Mouse (Mus musculus) layer of hippocampus, postnatal 10 days (tissue): ENCODE measurements at regions not wholly inside any gene's neighbourhood (a gene's known extent, or its start where the extent isn't known, plus 50 kb on each side); places are given as distances from the start of the nearest gene placed in this dataset.
"Not testable (repeated sequence)": the region's sequence is repeated elsewhere in the genome, so short reads cannot be mapped to it uniquely, and the experiment has no call there.

ENCODE experiments used
- DNase-seq, 2 experiments: peaks; one replicate each; pipeline ENCODE4 v3.0.0; 2021; ENCODE audit warnings: low spot score in 2 of 2

GRCm38 (mm10) chr7:73019764-73020354, 355.4 kb upstream of the Rgma start:
- DNase-seq = no peak

DNA sequence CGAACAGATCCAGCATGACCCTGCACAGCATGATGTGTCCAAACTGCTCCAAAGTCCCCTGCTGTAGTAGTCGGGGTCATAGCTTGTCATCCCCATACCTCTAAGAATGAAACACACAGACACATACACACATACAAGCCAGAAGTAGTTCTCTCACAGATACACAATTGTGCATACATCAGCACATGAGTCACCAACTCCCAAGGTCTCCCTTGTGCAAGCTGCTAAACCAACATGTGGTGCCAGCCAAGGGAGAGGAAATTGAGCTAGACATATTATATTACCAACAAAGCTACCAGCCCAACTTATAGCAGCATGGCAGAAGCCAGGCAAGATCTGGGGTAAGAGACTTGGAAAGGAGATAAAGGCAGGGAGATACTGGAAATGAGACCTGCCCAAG, 353.5 kb upstream of the Rgma start:
- DNase-seq = no peak

GRCm38 (mm10) chr7:73025640-73026039, 349.7 kb upstream of the Rgma start:
- no peak for DNase-seq

GRCm38 (mm10) chr7:73028952-73029351, 346.4 kb upstream of the Rgma start:
- DNase-seq = no peak

- DNase-seq = no peak
Observed at GRCm38 (mm10) chr7:73031407-73031806, 343.9 kb upstream of the Rgma start.

DNA sequence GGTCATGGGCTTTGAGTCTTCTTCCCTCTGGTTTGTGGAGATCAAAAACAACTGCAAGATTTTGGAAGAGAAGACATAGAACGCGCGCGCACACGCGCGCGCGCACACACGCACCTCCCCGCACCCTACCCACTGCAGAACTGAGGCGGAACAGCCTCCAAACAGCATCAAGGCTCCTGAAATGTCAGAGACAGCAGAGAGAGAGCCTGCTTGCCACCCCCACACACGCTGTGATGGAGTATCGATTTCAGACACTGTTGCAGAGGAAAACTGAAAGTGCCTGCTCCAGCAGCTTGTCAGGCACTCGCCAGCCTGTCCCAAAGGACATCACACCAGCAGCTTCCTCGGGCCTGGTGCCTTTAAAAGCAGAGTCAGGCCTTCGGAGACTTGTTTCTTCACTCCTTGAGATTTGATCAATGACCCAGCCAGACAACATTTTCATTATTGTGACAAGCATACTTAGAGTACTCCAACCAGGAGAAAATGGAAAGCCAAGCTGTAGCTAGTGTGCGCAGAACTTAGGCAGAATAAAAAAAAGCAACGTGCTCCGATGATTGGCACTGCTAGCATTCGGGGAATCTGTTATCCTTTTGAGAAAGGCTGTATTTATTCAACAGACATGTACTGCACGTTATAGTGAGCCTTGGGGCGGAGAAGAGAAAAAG, 342.9 kb upstream of the Rgma start:
- peak; percentile 39 to 45 for DNase-seq

DNA sequence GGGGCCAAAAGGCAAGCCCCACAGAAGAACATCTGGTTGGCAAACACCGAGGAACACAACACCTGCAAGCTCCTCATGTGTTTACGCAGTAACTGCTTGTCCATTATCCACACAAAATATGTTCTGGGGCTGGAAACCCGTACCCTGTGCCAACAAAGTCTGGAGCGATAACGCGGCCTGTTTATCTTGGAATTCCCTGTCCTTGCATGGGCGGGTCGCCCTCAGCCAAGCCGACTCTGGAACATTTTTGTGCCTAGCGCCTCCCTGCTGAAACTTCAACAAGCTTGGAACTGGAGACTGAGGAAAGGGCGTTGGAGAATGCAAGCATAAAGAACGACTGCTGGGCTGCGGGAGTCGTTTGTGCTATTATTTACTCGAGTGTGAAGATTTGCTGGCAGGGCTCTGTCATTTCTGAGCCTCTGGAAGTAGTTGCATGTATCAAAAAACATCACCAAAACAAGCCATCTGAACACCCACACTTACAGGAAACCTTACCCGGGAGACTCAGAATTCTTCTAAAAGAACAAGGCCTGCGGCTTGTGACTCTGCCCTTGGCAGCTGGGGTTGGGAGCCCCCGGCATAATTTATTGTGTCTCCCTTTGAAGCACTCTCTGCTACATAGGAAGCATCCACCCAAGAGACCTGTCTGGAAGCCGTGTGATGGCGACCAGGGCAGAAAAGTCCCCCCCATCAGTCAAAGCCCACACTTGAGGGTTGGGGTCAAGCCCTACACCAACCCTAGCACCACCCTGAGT, 338.3 kb upstream of the Rgma start:
- peak; percentile 37 to 45 for DNase-seq

DNA sequence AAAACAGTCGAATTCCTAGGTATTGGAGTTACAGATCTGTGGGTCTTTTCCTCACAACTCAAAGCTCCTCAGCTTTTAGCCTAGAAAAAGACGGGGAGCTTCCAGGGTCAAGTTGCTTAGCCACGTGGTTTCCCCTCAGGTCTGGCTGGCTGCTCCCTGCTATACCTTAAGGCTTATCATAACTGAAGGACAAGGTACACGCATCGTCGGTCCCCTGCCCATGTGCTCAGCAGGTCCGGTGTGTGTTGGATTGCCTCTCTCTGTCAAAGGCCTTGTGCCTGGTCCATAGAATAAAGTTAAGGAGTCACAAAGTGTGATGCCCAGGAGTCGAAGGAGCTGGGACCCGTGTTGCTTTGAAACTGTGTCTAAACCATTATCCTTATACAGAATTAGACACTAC, 337.7 kb upstream of the Rgma start:
- no peak for DNase-seq

DNA sequence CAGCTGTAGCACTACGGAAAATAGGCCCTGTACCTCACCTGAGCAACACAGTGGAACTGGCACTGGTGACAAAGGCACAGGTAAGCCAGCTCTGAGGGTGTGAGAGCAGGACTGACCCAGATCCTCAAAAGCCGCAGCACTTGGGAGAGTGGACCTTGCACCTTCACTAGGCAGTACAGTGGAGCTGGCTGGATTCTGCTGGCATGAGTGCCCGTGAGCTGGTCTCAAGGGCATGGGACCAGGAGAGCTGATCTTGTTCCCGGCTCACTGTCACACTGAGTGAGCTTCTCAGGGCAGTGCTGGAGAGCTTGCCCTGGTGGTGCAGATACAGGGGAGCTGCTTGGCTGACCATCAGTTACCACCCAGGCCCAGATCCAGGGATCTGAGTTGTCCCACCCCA, 335.4 kb upstream of the Rgma start:
- DNase-seq = no peak

- no peak for DNase-seq
Observed at GRCm38 (mm10) chr7:73044316-73044715, 331.0 kb upstream of the Rgma start.

GRCm38 (mm10) chr7:73055891-73056290, 319.4 kb upstream of the Rgma start:
- DNase-seq = no peak

GRCm38 (mm10) chr7:73063556-73063955, 311.8 kb upstream of the Rgma start:
- DNase-seq = no peak

- no peak for DNase-seq
Observed at GRCm38 (mm10) chr7:73068534-73068933, 306.8 kb upstream of the Rgma start.

GRCm38 (mm10) chr7:73069352-73069751, 306.0 kb upstream of the Rgma start:
- no peak for DNase-seq

DNA sequence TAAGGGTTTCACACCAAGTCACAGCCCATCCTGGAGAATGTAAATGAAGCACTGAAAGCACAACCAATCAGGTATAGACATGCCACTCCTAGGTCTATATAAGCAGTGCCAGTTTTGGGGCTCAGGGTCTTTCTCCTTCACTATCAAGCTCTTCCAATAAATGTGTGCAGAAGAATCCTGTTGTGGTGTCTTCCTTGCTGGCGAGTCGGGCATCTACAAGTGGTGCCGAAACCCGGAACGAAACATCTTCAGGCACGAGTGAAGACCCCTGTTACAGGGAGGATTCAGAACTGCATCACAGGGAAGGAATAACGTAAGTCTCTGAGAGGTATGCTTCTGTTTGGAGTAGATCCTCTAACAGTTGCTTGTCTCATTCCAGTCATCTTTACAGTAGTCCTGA, 299.9 kb upstream of the Rgma start:
- DNase-seq = not testable (repeated sequence)

DNA sequence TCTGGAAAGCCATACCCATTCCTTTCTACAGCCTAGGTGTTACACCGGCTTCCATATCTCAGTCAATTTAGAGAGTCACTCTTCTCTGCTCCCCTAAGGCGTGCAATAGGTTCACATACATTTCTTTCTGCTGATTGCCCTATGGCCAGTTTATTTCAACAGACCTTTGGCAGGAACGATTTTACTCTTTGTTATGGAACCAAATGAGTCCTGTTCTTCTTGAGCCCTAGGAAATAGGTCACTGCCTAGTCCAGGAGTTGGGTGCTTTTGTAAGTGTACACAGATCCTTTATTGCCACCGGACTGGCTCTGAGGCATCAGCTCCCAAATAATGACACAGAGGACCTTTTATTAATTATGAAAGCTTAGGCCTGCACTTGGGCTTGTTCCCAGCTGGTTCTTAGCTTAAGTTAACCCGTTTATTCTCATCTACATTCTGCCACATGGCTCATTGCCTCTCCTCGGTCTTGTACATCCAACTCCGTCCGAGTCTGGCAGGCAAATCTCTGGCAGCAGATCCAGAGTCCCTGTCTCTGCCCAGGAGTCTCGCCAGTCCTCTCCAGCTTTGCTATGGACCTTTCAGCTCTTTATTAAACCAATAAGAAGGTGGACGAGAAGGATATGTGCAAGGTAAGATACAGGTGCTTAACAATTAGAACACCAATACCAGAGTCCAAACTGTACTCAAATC, 287.7 kb upstream of the Rgma start:
- DNase-seq = peak in 1 of 2 experiments; percentile 27

GRCm38 (mm10) chr7:73088321-73088720, 287.0 kb upstream of the Rgma start:
- DNase-seq = no peak

GRCm38 (mm10) chr7:73091758-73092157, 283.6 kb upstream of the Rgma start:
- DNase-seq = no peak

GRCm38 (mm10) chr7:73094059-73094458, 281.2 kb upstream of the Rgma start:
- no peak for DNase-seq

DNA sequence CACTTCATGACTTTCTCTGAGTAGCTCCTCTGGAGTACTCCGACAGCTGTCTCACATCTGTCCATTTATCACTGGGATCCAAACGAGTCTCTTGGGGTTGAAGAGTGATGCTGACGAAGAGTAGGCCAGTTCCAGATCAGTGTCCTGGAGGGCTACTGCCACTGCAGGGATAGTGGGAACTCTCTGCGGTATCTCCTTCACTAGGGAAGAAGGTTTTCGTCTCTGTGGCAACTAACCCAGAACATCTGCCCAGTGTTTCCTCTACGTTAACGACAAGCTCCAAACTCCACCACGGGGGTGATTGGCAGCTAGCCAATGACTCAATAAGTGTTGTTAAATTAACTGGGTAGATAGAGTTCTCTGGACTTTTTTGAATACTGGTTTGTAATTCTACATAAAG, 256.4 kb upstream of the Rgma start:
- DNase-seq = no peak

DNA sequence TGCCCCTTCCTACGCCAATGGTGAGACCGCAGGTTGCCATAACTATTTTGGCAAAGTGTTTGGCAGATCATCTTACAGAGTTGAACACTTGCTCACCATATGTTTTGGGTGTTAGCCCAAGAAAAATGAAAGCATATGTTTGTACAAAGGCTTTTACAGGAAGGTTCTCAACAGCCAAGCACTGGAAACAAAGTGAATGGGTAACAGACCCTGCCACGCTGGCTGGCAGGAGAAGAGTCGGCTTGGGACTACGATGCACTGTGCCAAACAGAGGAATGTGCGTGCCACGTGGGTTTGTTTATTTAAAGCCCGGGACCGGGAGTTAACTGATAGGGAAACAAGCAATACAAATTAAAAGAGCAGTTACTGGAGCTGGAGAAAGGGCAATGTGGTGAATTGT, 255.0 kb upstream of the Rgma start:
- DNase-seq = no peak

DNA sequence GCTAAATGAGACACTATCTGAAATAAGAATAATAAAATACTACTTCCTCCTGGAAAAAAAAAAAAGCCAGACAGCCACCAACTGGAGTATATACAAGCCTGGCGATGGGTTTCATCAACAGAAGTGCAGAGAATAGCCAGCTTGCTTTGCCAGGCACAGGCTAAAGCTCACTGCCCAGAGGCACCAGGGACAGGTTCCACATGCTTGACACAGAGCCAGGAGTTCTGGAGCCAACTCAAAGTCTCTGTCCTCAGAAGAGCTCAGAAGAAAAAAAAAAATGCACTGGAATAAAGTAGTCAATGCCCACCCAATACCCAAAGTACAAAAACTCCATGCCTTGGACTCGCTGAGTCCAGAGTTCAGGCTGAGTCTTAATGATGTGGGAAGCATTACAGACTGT, 250.3 kb upstream of the Rgma start:
- DNase-seq = no peak
